Mouse (Mus musculus): ENCODE results near the gene Scamp5.

DNA sequence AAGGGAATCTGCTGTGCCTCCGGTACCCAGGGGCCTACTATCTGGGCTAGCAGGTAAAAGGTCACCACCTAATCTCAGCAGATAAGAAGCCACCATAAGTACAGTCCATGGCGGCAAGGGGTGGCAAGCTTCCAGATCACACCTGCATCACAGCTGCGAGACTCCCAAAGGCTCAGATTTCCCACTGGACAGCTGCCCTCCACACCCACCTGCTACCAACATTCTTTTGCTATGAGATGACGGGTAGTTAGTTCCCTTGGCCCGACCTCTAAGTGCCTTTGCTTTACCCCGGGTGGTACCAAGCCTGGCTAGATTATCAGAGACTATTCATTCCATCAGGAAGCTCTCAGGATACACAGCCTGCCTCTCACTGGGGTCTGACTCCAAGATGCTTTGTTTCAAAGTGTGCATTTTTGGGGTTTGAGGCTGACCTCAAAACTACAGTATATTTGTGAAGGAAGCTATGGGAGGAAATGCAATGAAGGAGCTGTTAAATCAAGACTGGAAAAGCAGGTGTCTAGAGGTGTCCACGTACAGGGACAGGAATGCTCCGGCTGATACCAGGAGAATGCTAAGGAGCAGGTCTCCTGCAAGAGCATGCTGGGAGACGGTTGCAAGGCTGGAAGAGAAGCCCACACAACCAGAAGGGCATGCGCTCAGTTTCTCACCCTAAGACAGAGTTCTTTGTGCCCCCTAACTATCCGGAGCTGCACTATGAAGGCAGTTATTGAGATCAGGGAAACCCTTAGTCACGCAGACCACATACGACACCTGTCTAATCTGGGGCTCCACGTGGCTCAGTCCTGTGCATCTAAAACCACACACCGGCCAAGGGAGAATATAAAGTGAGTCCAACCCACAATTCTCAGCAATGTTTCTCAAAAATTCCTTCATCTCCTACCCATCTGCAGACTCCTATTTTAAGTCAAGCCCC lies 65.3 kb downstream of the Scamp5 start:
- TF ChIP-seq GATA1 (IDR thresholded peaks at IDR 0.05; ENCODE audit: borderline replicate concordance, low read length) (no peak), FLI1 (IDR thresholded peaks at IDR 0.05; ENCODE audit: low read length) (no peak)
